25 mouse cellular contexts compared by ENCODE assay signal in the genomic region with DNA sequence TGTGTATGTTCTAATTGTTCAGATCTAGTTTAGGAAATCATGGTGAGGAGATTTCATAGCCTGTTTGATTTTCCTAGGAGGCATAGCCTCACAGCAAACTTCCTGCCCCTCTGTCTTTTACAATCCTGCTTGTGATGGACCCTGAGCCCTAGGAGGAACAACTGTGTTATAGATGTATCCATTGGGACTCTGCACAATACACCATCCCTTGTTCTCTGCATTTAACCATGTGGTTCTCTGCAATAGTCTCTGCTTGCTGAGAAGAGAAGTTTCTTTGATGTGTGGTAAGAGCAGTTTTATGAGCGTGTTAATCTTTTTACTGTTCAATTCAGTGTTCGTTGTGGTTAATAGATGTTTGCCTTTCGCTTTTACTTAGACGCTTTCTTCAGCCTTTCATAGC.
DNase-seq lines count a peak whose midpoint lies in the region; ATAC-seq lines count a peak whose summit lies in the region.
"Had no signal": no experiment of that assay in that cellular context is flagged by ENCODE, and none has a peak within 500 bp of the region (broad histone marks: within the 10 kb centered on the region; RNA-seq: fewer than 3 reads in every experiment).

No protein-coding gene starts in this region.

- H3K36me3 ChIP-seq in intestine, embryonic 15.5 days: no peaks in the 10 kb centered on the region
- no peaks in the 10 kb centered on the region for H3K36me3 ChIP-seq in limb, embryonic 10.5 days
- H3K36me3 ChIP-seq in limb, embryonic 13.5 days: no peaks in the 10 kb centered on the region
- no peaks in the 10 kb centered on the region for H3K36me3 ChIP-seq in hindbrain, embryonic 12.5 days
- H3K36me3 ChIP-seq in hindbrain, embryonic 10.5 days: no peaks in the 10 kb centered on the region
- H3K36me3 ChIP-seq: forebrain, embryonic 10.5 days; G1E; hindbrain, embryonic 15.5 days had no signal

- WGBS in intestine, embryonic 15.5 days: 50% methylated on average over 4 of the region's 4 CpGs
- WGBS in limb, embryonic 10.5 days: 55% methylated on average over 4 of the region's 4 CpGs
- WGBS in limb, embryonic 13.5 days: 19% methylated on average over 4 of the region's 4 CpGs
- WGBS in hindbrain, embryonic 12.5 days: 79% methylated on average over 4 of the region's 4 CpGs
- WGBS in hindbrain, embryonic 10.5 days: 91% methylated on average over 4 of the region's 4 CpGs

- no peak overlapping the region for H3K4me3 ChIP-seq in intestine, embryonic 15.5 days (replicated peaks)
- H3K4me3 ChIP-seq in limb, embryonic 10.5 days: no peak overlapping the region
- no peak overlapping the region for H3K4me3 ChIP-seq in limb, embryonic 13.5 days
- H3K4me3 ChIP-seq in hindbrain, embryonic 12.5 days: no peak overlapping the region
- no peak overlapping the region for H3K4me3 ChIP-seq in hindbrain, embryonic 10.5 days
- H3K4me3 ChIP-seq: forebrain, embryonic 10.5 days; forebrain, embryonic 13.5 days; gastrocnemius, adult 2 months; hindbrain, embryonic 15.5 days had no signal

- no peaks in the 10 kb centered on the region for H3K27me3 ChIP-seq in intestine, embryonic 15.5 days (replicated peaks)
- H3K27me3 ChIP-seq in limb, embryonic 10.5 days (ENCODE audit: low read depth, poor library complexity, severe bottlenecking): no peaks in the 10 kb centered on the region
- H3K27me3 ChIP-seq in limb, embryonic 13.5 days: no peaks in the 10 kb centered on the region
- no peaks in the 10 kb centered on the region for H3K27me3 ChIP-seq in hindbrain, embryonic 12.5 days
- no peaks in the 10 kb centered on the region for H3K27me3 ChIP-seq in hindbrain, embryonic 10.5 days (ENCODE audit: insufficient read depth, poor library complexity, severe bottlenecking)
- H3K27me3 ChIP-seq: CH12.LX; forebrain, embryonic 13.5 days; hindbrain, embryonic 15.5 days; Patski had no signal

- no peaks in the 10 kb centered on the region for H3K4me1 ChIP-seq in intestine, embryonic 15.5 days (replicated peaks)
- H3K4me1 ChIP-seq in limb, embryonic 10.5 days: peaks cover 10% of the 10 kb centered on the region
- H3K4me1 ChIP-seq in limb, embryonic 13.5 days: peaks cover 5% of the 10 kb centered on the region; the same call in 1 of the 2 replicates
- H3K4me1 ChIP-seq in hindbrain, embryonic 12.5 days: no peaks in the 10 kb centered on the region
- H3K4me1 ChIP-seq in hindbrain, embryonic 10.5 days (replicated peaks): no peaks in the 10 kb centered on the region
- H3K4me1 ChIP-seq: forebrain, embryonic 10.5 days; forebrain, embryonic 13.5 days; hindbrain, embryonic 15.5 days had no signal

- H3K9me3 ChIP-seq in intestine, embryonic 15.5 days: no peaks in the 10 kb centered on the region
- no peaks in the 10 kb centered on the region for H3K9me3 ChIP-seq in limb, embryonic 10.5 days (replicated peaks)
- H3K9me3 ChIP-seq in limb, embryonic 13.5 days: no peaks in the 10 kb centered on the region
- no peaks in the 10 kb centered on the region for H3K9me3 ChIP-seq in hindbrain, embryonic 12.5 days (replicated peaks)
- no peaks in the 10 kb centered on the region for H3K9me3 ChIP-seq in hindbrain, embryonic 10.5 days
- H3K9me3 ChIP-seq: forebrain, embryonic 10.5 days; forebrain, embryonic 13.5 days; G1E; hindbrain, embryonic 15.5 days had no signal

- no peak overlapping the region for H3K27ac ChIP-seq in intestine, embryonic 15.5 days
- H3K27ac ChIP-seq in limb, embryonic 10.5 days: peak overlapping the region; percentile 53
- no peak overlapping the region for H3K27ac ChIP-seq in limb, embryonic 13.5 days
- no peak overlapping the region for H3K27ac ChIP-seq in hindbrain, embryonic 12.5 days
- no peak overlapping the region for H3K27ac ChIP-seq in hindbrain, embryonic 10.5 days
- H3K27ac ChIP-seq: forebrain, embryonic 10.5 days; forebrain, embryonic 13.5 days; gastrocnemius, adult 2 months; hindbrain, embryonic 15.5 days had no signal

- no peak overlapping the region for H3K4me2 ChIP-seq in intestine, embryonic 15.5 days (replicated peaks)
- H3K4me2 ChIP-seq in limb, embryonic 13.5 days (replicated peaks): 0 out of 2 replicates have a peak overlapping the region, but pooled peaks have one; percentile 19
- no peak overlapping the region for H3K4me2 ChIP-seq in hindbrain, embryonic 12.5 days (replicated peaks)
- H3K4me2 ChIP-seq: forebrain, embryonic 13.5 days; heart, embryonic 11.5 days; hindbrain, embryonic 15.5 days had no signal

- peak; percentile 29 for DNase-seq in forelimb bud, embryonic 11.5 days (ENCODE audit: low read depth, low spot score)
- no peak for DNase-seq in limb, embryonic 10.5 days (ENCODE audit: low spot score)
- DNase-seq in embryo, embryonic 11 days: no peak
- no peak for DNase-seq in hindbrain, embryonic 10.5 days (ENCODE audit: low spot score)
- DNase-seq: adrenal gland, postnatal 10 days; adrenal gland, postnatal 36 days; B cell, adult 2 months; cerebellum, adult 18-20 months; cerebellum, postnatal 10 days; cerebellum, postnatal 36 days; gastrocnemius, adult 2 months; gastrocnemius, postnatal 14 days; heart, adult 11 months; heart, postnatal 36 days had no signal

- peak; percentile 85 for ATAC-seq in intestine, embryonic 15.5 days
- ATAC-seq in limb, embryonic 13.5 days (ENCODE audit: low FRiP score, low read depth): no peak
- no peak for ATAC-seq in hindbrain, embryonic 12.5 days (ENCODE audit: low FRiP score)
- ATAC-seq: forebrain, embryonic 13.5 days; forebrain, embryonic 16.5 days; Patski had no signal

- H3K9ac ChIP-seq in intestine, embryonic 15.5 days: no peak overlapping the region
- no peak overlapping the region for H3K9ac ChIP-seq in limb, embryonic 13.5 days
- H3K9ac ChIP-seq in hindbrain, embryonic 12.5 days: no peak overlapping the region
- H3K9ac ChIP-seq: forebrain, embryonic 13.5 days; hindbrain, embryonic 15.5 days had no signal
